Mouse (Mus musculus): ENCODE data around the gene Lrrc19. TPM values are rescaled to one million over a fixed set of nuclear protein-coding genes. Genes with fewer than 3 reads are reported as not detected.

Lrrc19 gene
- polyA plus RNA-seq, 1 experiment: not detected

- TF ChIP-seq POLR2A (IDR thresholded peaks at IDR 0.05; ENCODE audit: borderline replicate concordance, extremely low read depth, low read depth, low read length) (no peak), CTCF (IDR thresholded peaks at IDR 0.05; ENCODE audit: insufficient read depth, low read length) (no peak)
- Histone ChIP-seq H3K4me1 (ENCODE audit: control insufficient read depth, insufficient read depth, low read length) (peaks cover 5% of the 10 kb centered on the region), H3K4me3 (replicated peaks; ENCODE audit: extremely low read depth, low read depth, low read length) (no peak overlapping the region)
- no peak for DNase-seq
- 67% methylated on average over 4 of the region's 4 CpGs for WGBS
Measured at GRCm38 (mm10) chr4:94601395-94601794, 48.5 kb downstream of the Lrrc19 start.

- TF ChIP-seq POLR2A (IDR thresholded peaks at IDR 0.05; ENCODE audit: borderline replicate concordance, extremely low read depth, low read depth, low read length) (no peak), CTCF (IDR thresholded peaks at IDR 0.05; ENCODE audit: insufficient read depth, low read length) (no peak)
- DNase-seq: no peak
Measured at GRCm38 (mm10) chr4:94592709-94593108, 57.2 kb downstream of the Lrrc19 start.

GRCm38 (mm10) chr4:94591765-94592381 lies 58.1 kb downstream of the Lrrc19 start:
- H3K4me3 ChIP-seq (replicated peaks; ENCODE audit: extremely low read depth, low read depth, low read length): no peak overlapping the region
- peaks cover 6% of the 10 kb centered on the region; the same call in 1 of the 2 replicates for H3K4me1 ChIP-seq (ENCODE audit: control insufficient read depth, insufficient read depth, low read length)
- 64% methylated on average over 4 of the region's 4 CpGs for WGBS
- no peak for TF ChIP-seq CTCF (IDR thresholded peaks at IDR 0.05; ENCODE audit: insufficient read depth, low read length)
- no peak for DNase-seq

More at GRCm38 (mm10) chr4:94592709-94593108, 57.2 kb downstream of the Lrrc19 start:
- Histone ChIP-seq H3K4me1 (ENCODE audit: control insufficient read depth, insufficient read depth, low read length) (peaks cover 6% of the 10 kb centered on the region; the same call in 1 of the 2 replicates), H3K4me3 (replicated peaks; ENCODE audit: extremely low read depth, low read depth, low read length) (no peak overlapping the region)

Other genes with a start within 250 kb of the Lrrc19 start
- not detected in 2 replicates for gene Gm10306, start 93.6 kb downstream of the Lrrc19 start, polyA plus RNA-seq (2012; rRNA removed)
- 5.2 and 7.7 TPM in 2 replicates for gene Caap1, start 93.3 kb downstream of the Lrrc19 start, polyA plus RNA-seq (2012; rRNA removed)
- gene Plaa, start 46.9 kb downstream of the Lrrc19 start, polyA plus RNA-seq (2012; rRNA removed): 36.5 and 53.0 TPM in 2 replicates
- 1.3 and 1.4 TPM in 2 replicates for gene Ift74, start 35.7 kb downstream of the Lrrc19 start, polyA plus RNA-seq (2012; rRNA removed)
- 76.1 and 78.6 TPM in 2 replicates for gene Tek, start 89.1 kb upstream of the Lrrc19 start, polyA plus RNA-seq (2012; rRNA removed)